Mouse (Mus musculus) heart, embryonic 12.5 days (tissue): ENCODE results near the gene Dtnb. TPM values are rescaled to one million over a fixed set of nuclear protein-coding genes. Genes with fewer than 3 reads are reported as not detected.

Experiments used
- ATAC-seq: fragments of 200-750 bp; cut with Nextera tagmentation; 2 replicates; pipeline ENCODE4 v1.8.0; 2017; ENCODE audit warnings: moderate TSS enrichment, moderate library complexity; ENCODE audit not compliant: insufficient number of reproducible peaks, low FRiP score
- H3K27ac ChIP-seq: fragments of 300-500 bp; sonication (generic); 2 replicates; pipeline ENCODE4 v1.5.1; 2016; ENCODE audit warnings: mild to moderate bottlenecking, moderate library complexity; ENCODE audit not compliant: poor library complexity, severe bottlenecking
- H3K27me3 ChIP-seq: fragments of 300-500 bp; sonication (generic); replicated peaks from 2 replicates; pipeline ENCODE4 v1.6.1; 2016; ENCODE audit warnings: mild to moderate bottlenecking, moderate library complexity
- H3K36me3 ChIP-seq: fragments of 300-500 bp; sonication (generic); 2 replicates; pipeline ENCODE4 v1.6.1; 2016; ENCODE audit warnings: mild to moderate bottlenecking, moderate library complexity
- H3K4me1 ChIP-seq: fragments of 300-500 bp; sonication (generic); replicated peaks from 2 replicates; pipeline ENCODE4 v1.6.1; 2016; ENCODE audit warnings: mild to moderate bottlenecking
- H3K4me2 ChIP-seq: fragments of 300-500 bp; sonication (generic); 2 replicates; pipeline ENCODE4 v1.6.1; 2016; ENCODE audit warnings: mild to moderate bottlenecking, moderate library complexity
- H3K4me3 ChIP-seq: fragments of 300-500 bp; sonication (generic); 2 replicates; pipeline ENCODE4 v1.5.1; 2016; ENCODE audit warnings: mild to moderate bottlenecking
- H3K9ac ChIP-seq: fragments of 300-500 bp; sonication (generic); 2 replicates; pipeline ENCODE4 v1.6.1; 2016; ENCODE audit warnings: mild to moderate bottlenecking, moderate library complexity
- H3K9me3 ChIP-seq: fragments of 300-500 bp; sonication (generic); replicated peaks from 2 replicates; pipeline ENCODE4 v1.6.1; 2016; ENCODE audit warnings: mild to moderate bottlenecking, moderate library complexity
- WGBS: fragments of 180-500 bp; shearing (Covaris S2); methylation state at CpG from one replicate; pipeline ENCODE4 v1.1.7; 2016; 5-methylcytosine and 5-hydroxymethylcytosine counted together
- polyA plus RNA-seq: library from polyadenylated mRNA; unstranded; fragments of >200 nt; fragmentation: Nextera tagmentation; extraction: Ambion mirVana; gene quantifications from 2 replicates; pipeline ENCODE4 v1.2.1, GENCODE M21; 2016

Dtnb gene
- polyA plus RNA-seq, 1 experiment from 2014 or later = 20.5 TPM

- no peaks in the 10 kb centered on the region for H3K9me3 ChIP-seq
- H3K27ac ChIP-seq = peak overlapping the region; percentile 99
- peaks cover 3% of the 10 kb centered on the region; the same call in 1 of the 2 replicates for H3K27me3 ChIP-seq
- no peaks in the 10 kb centered on the region for H3K36me3 ChIP-seq
- peak overlapping the region; percentile 96 for H3K4me3 ChIP-seq
- H3K9ac ChIP-seq = peak overlapping the region; percentile 98
- ATAC-seq = peak; percentile 44
- H3K4me1 ChIP-seq = peaks cover 52% of the 10 kb centered on the region
- under 1% methylated on average over 73 of the region's 105 CpGs for WGBS
- peak overlapping the region; percentile 79 for H3K4me2 ChIP-seq
These were observed 235.6 kb downstream of the Dtnb start for GRCm38 (mm10) chr12:3807548-3808395.

DNA sequence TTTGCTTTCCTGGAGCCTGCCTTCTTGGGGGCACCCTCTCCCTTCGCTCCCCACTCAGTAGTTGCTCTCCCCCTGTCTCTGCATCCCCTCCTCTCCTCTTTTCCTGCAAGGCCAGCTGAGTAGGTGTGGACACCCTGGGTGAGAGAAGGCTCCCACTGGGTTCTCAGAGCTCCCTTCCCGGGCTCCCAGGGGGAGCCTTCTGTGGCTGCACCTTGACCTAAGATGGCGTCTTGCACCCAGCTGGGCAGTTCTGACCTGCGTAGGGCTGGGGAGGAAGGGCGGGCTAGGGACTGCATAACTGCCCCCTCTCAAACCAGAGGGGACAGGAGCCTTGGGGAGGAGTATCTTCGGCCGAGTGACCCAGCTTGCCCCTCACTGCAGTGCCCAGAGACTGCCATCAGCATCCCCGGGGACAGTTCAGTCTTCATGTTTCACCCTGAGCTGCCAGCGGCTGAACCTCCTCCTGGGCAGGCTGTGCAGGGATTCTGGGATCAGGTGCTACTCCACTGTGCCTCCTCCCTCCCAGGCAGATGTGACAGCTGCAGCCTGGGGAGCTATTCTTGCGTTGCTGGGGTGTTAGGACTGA is 236.3 kb downstream of the Dtnb start:
- H3K9ac ChIP-seq = peak overlapping the region; percentile 98
- H3K9me3 ChIP-seq = no peaks in the 10 kb centered on the region
- peak overlapping the region; percentile 96 for H3K4me3 ChIP-seq
- peaks cover 5% of the 10 kb centered on the region; the same call in 1 of the 2 replicates for H3K36me3 ChIP-seq
- H3K4me2 ChIP-seq = peak overlapping the region; percentile 79
- H3K27ac ChIP-seq = peak overlapping the region; percentile 99
- 4% methylated on average over 10 of the region's 10 CpGs for WGBS
- H3K4me1 ChIP-seq = peaks cover 57% of the 10 kb centered on the region
- ATAC-seq = peak; percentile 11
- H3K27me3 ChIP-seq = peaks cover 3% of the 10 kb centered on the region; the same call in 1 of the 2 replicates

- Histone ChIP-seq H3K27ac (peak overlapping the region; percentile 99; the same call in 1 of the 2 replicates), H3K4me2 (peak overlapping the region; percentile 79), H3K4me1 (peaks cover 57% of the 10 kb centered on the region), H3K9me3 (no peaks in the 10 kb centered on the region), H3K4me3 (no peak overlapping the region), H3K9ac (peak overlapping the region; percentile 46; the same call in 1 of the 2 replicates), H3K27me3 (peaks cover under 1% of the 10 kb centered on the region; the same call in 1 of the 2 replicates), H3K36me3 (peaks cover 5% of the 10 kb centered on the region; the same call in 1 of the 2 replicates)
- ATAC-seq = no peak
- 51% methylated on average over 7 of the region's 7 CpGs for WGBS
These were observed 237.5 kb downstream of the Dtnb start for GRCm38 (mm10) chr12:3809520-3810180.

DNA sequence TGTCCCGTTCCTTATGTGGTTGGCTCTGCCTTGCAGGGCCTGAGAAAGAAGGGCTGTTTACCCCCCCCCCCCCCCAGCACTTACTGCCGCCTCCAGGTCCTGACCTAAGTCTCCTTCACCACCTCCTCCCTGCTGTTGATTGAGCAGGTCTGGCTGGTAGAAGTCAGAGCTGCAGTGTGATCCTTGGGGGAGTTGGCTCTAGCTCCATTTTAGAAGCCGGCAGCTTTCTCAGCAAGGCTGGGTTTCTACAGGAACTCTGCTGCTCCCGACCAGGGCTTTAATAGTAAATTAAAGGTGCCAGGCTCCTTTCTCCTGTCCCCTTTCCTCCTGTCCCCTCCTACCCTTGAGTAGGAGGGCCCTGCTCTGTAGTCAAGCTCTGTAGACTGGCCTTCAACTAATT is 238.3 kb downstream of the Dtnb start:
- Histone ChIP-seq H3K4me1 (peaks cover 65% of the 10 kb centered on the region), H3K36me3 (peaks cover 5% of the 10 kb centered on the region; the same call in 1 of the 2 replicates), H3K4me2 (peak overlapping the region; percentile 79), H3K27me3 (no peaks in the 10 kb centered on the region), H3K4me3 (no peak overlapping the region), H3K27ac (no peak overlapping the region), H3K9ac (peak overlapping the region; percentile 46), H3K9me3 (no peaks in the 10 kb centered on the region)
- WGBS = 15% methylated on average over 4 of the region's 4 CpGs
- ATAC-seq = no peak

DNA sequence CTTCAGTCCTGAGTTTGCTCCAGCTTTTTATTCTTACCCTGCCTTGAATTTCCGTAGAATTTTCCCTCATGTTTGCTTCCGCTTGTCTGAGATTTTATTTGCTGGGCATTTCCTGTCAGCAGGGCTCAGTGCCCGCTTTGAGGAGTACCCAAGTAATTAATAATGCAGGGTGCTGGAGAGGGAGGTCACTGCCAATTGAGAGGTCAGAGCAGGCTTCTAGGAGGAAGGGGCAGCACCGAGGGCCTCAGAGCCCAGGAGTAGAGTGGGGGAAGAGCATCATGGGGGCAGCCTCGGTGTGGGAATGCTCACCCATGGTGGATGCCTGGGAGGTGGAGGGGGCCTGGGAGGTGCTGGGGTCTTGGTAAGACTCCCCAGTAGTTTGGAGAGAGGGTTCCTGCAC is 239.4 kb downstream of the Dtnb start:
- no peak for ATAC-seq
- H3K27ac ChIP-seq = peak overlapping the region; percentile 58

DNA sequence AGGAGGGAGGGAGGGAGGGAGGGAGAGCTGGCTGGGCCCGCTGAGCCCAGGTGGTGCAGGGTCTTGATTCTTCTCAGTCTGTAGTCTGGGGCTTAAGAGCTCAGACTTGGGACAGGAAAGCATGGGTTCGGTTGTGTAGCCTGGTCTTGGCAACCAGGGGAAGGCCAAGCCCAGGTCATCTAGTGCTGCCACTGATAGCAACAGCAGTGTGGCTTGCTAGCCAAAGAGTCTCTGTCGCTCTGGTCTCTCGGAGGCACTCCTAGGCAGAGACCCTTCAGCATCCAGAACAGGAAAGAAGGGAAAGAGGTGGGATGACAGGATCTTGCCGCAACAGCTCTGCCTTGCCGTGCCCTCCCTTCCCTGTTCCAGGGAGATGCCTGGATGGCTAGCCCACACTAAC is 240.1 kb downstream of the Dtnb start:
- H3K27ac ChIP-seq = 0 out of 2 replicates have a peak overlapping the region, but pooled peaks have one; percentile 0
- H3K9ac ChIP-seq = no peak overlapping the region
- 36% methylated on average over 6 of the region's 6 CpGs for WGBS
- no peaks in the 10 kb centered on the region for H3K9me3 ChIP-seq
- no peaks in the 10 kb centered on the region for H3K27me3 ChIP-seq
- no peak for ATAC-seq
- H3K36me3 ChIP-seq = peaks cover 9% of the 10 kb centered on the region
- peaks cover 75% of the 10 kb centered on the region for H3K4me1 ChIP-seq
- no peak overlapping the region for H3K4me3 ChIP-seq
- H3K4me2 ChIP-seq = no peak overlapping the region

More for the DNA sequence above, 239.4 kb downstream of the Dtnb start:
- H3K4me1 ChIP-seq = peaks cover 68% of the 10 kb centered on the region
- 32% methylated on average over 5 of the region's 5 CpGs for WGBS
- peak overlapping the region; percentile 2; the same call in 1 of the 2 replicates for H3K4me2 ChIP-seq
- H3K9ac ChIP-seq = 0 out of 2 replicates have a peak overlapping the region, but pooled peaks have one; percentile 53
- H3K27me3 ChIP-seq = no peaks in the 10 kb centered on the region
- no peaks in the 10 kb centered on the region for H3K9me3 ChIP-seq
- no peak overlapping the region for H3K4me3 ChIP-seq
- peaks cover 9% of the 10 kb centered on the region for H3K36me3 ChIP-seq

DNA sequence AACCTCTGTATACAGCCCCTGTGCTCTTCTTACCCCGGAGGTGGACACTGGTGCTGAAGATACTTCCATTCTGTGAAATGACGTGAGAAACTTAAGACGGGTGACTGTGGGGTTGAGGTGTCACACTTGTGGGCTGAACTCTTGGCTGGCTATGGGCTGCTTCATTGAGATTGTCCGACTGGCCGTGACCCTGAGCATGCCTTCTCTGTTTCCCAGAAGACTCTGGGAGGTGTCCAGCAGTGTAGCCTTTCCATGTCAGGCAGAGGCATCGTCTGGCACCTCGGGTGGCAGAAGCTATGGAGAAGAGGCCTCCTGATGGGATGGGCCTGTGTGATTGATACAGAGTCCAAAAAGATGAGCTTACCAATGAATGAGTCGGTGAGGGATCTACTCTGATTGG is 241.0 kb downstream of the Dtnb start:
- H3K9ac ChIP-seq = no peak overlapping the region
- H3K9me3 ChIP-seq = no peaks in the 10 kb centered on the region
- H3K36me3 ChIP-seq = peaks cover 16% of the 10 kb centered on the region
- H3K27me3 ChIP-seq = no peaks in the 10 kb centered on the region
- no peak overlapping the region for H3K4me3 ChIP-seq
- 83% methylated on average over 8 of the region's 8 CpGs for WGBS
- ATAC-seq = no peak
- peaks cover 84% of the 10 kb centered on the region for H3K4me1 ChIP-seq
- no peak overlapping the region for H3K4me2 ChIP-seq
- no peak overlapping the region for H3K27ac ChIP-seq

- no peak for ATAC-seq
- no peaks in the 10 kb centered on the region for H3K9me3 ChIP-seq
- no peaks in the 10 kb centered on the region for H3K27me3 ChIP-seq
- H3K27ac ChIP-seq = no peak overlapping the region
- peak overlapping the region; percentile 21; the same call in 1 of the 2 replicates for H3K9ac ChIP-seq
- 50% methylated on average over 6 of the region's 6 CpGs for WGBS
- H3K36me3 ChIP-seq = peaks cover 18% of the 10 kb centered on the region
- H3K4me1 ChIP-seq = peaks cover 82% of the 10 kb centered on the region
- no peak overlapping the region for H3K4me3 ChIP-seq
- H3K4me2 ChIP-seq = no peak overlapping the region
These were observed 243.2 kb downstream of the Dtnb start for GRCm38 (mm10) chr12:3815386-3815785.

- H3K4me1 ChIP-seq = peaks cover 81% of the 10 kb centered on the region
- no peak overlapping the region for H3K27ac ChIP-seq
- ATAC-seq = no peak
- WGBS = 57% methylated on average over 7 of the region's 7 CpGs
- H3K9ac ChIP-seq = no peak overlapping the region
- no peak overlapping the region for H3K4me2 ChIP-seq
- no peaks in the 10 kb centered on the region for H3K27me3 ChIP-seq
- H3K9me3 ChIP-seq = no peaks in the 10 kb centered on the region
- H3K36me3 ChIP-seq = peaks cover 18% of the 10 kb centered on the region
- no peak overlapping the region for H3K4me3 ChIP-seq
These were observed 244.9 kb downstream of the Dtnb start for GRCm38 (mm10) chr12:3817033-3817432.

- no peak overlapping the region for H3K4me3 ChIP-seq
- H3K4me2 ChIP-seq = no peak overlapping the region
- no peak overlapping the region for H3K9ac ChIP-seq
- 77% methylated on average over 5 of the region's 5 CpGs for WGBS
- peaks cover 18% of the 10 kb centered on the region for H3K36me3 ChIP-seq
- H3K27me3 ChIP-seq = no peaks in the 10 kb centered on the region
- no peak for ATAC-seq
- H3K9me3 ChIP-seq = no peaks in the 10 kb centered on the region
- H3K27ac ChIP-seq = no peak overlapping the region
- H3K4me1 ChIP-seq = peaks cover 80% of the 10 kb centered on the region
These were observed 245.4 kb downstream of the Dtnb start for GRCm38 (mm10) chr12:3817566-3817965.

- H3K4me3 ChIP-seq = no peak overlapping the region
- H3K9ac ChIP-seq = no peak overlapping the region
- ATAC-seq = no peak
- no peaks in the 10 kb centered on the region for H3K27me3 ChIP-seq
- peaks cover 12% of the 10 kb centered on the region for H3K36me3 ChIP-seq
- H3K27ac ChIP-seq = 0 out of 2 replicates have a peak overlapping the region, but pooled peaks have one; percentile 5
- H3K4me1 ChIP-seq = peaks cover 94% of the 10 kb centered on the region
- no peak overlapping the region for H3K4me2 ChIP-seq
- WGBS = 26% methylated on average over 4 of the region's 4 CpGs
- H3K9me3 ChIP-seq = no peaks in the 10 kb centered on the region
These were observed 247.7 kb downstream of the Dtnb start for GRCm38 (mm10) chr12:3819899-3820298.
